Mouse (Mus musculus) myocyte (in vitro differentiated cells): ENCODE results near the gene Trim12c. TPM values are rescaled to one million over a fixed set of nuclear protein-coding genes. Genes with fewer than 3 reads are reported as not detected.
"Not testable (repeated sequence)": the region's sequence is repeated elsewhere in the genome, so short reads cannot be mapped to it uniquely, and the experiment has no call there.

Source experiments
- H3K27me3 ChIP-seq: one replicate; pipeline ENCODE4 v1.6.1; 2011; ENCODE audit not compliant: control insufficient read depth, insufficient read depth, insufficient read length
- H3K36me3 ChIP-seq: one replicate; pipeline ENCODE4 v1.6.1; 2011; ENCODE audit not compliant: control insufficient read depth, insufficient read depth
- H3K4me2 ChIP-seq: one replicate; pipeline ENCODE4 v1.6.1; 2011; ENCODE audit warnings: low read depth, control low read depth
- H3K4me3 ChIP-seq: one replicate; pipeline ENCODE4 v1.5.1; 2011; ENCODE audit warnings: mild to moderate bottlenecking, control low read depth, moderate library complexity
- H3K79me2 ChIP-seq: one replicate; pipeline ENCODE4 v1.6.1; 2011; ENCODE audit not compliant: control insufficient read depth, insufficient read depth
- H3ac ChIP-seq: one replicate; pipeline ENCODE4 v1.6.1; 2011; ENCODE audit not compliant: control insufficient read depth, insufficient read length
- CEBPB ChIP-seq: IDR thresholded peaks from 2 replicates; pipeline ENCODE4 v1.6.1; 2011; ENCODE audit warnings: mild to moderate bottlenecking, moderate library complexity; ENCODE audit not compliant: poor library complexity, insufficient read depth, severe bottlenecking
- E2F4 ChIP-seq: IDR thresholded peaks from one replicate; pipeline ENCODE4 v1.6.1; 2011; ENCODE audit warnings: mild to moderate bottlenecking, control low read depth, moderate library complexity; ENCODE audit not compliant: insufficient read depth
- MAX ChIP-seq: IDR thresholded peaks from one replicate; pipeline ENCODE4 v1.6.1; 2011; ENCODE audit warnings: low read depth, mild to moderate bottlenecking, control low read depth
- MYOD1 ChIP-seq, 3 experiments: IDR thresholded peaks; one replicate each; pipeline ENCODE4 v1.6.1; 2011; ENCODE audit warnings: control low read depth in 2 of 3, low read depth in 2 of 3, mild to moderate bottlenecking in 2 of 3, moderate library complexity in 1 of 3; ENCODE audit not compliant: insufficient read length in 2 of 3, control insufficient read depth in 1 of 3
- MYOG ChIP-seq, 3 experiments: IDR thresholded peaks; one replicate each; pipeline ENCODE4 v1.6.1; 2011; ENCODE audit warnings: control low read depth in 2 of 3, low read depth in 2 of 3, mild to moderate bottlenecking in 2 of 3; ENCODE audit not compliant: insufficient read length in 2 of 3, control insufficient read depth in 1 of 3, insufficient read depth in 1 of 3
- POLR2A ChIP-seq: IDR thresholded peaks from one replicate; pipeline ENCODE4 v1.6.1; 2011; ENCODE audit warnings: low read depth, mild to moderate bottlenecking, control low read depth, moderate library complexity; ENCODE audit not compliant: insufficient read length
- POLR2AphosphoS2 ChIP-seq: IDR thresholded peaks from one replicate; pipeline ENCODE4 v1.6.1; 2011; ENCODE audit warnings: low read depth, control low read depth; ENCODE audit not compliant: insufficient read length
- REST ChIP-seq: IDR thresholded peaks from one replicate; pipeline ENCODE4 v1.6.1; 2011; ENCODE audit warnings: mild to moderate bottlenecking, control low read depth, moderate library complexity; ENCODE audit not compliant: insufficient read depth, insufficient read length
- SRF ChIP-seq: IDR thresholded peaks from one replicate; pipeline ENCODE4 v1.6.1; 2011; ENCODE audit warnings: low read depth; ENCODE audit not compliant: control insufficient read depth, insufficient read length
- TCF12 ChIP-seq: IDR thresholded peaks from one replicate; pipeline ENCODE4 v1.6.1; 2011; ENCODE audit warnings: mild to moderate bottlenecking, control low read depth; ENCODE audit not compliant: poor library complexity, insufficient read depth, severe bottlenecking
- TCF3 ChIP-seq: IDR thresholded peaks from one replicate; pipeline ENCODE4 v1.6.1; 2011; ENCODE audit warnings: low read depth, control low read depth; ENCODE audit not compliant: insufficient read length
- USF1 ChIP-seq: IDR thresholded peaks from one replicate; pipeline ENCODE4 v1.6.1; 2011; ENCODE audit warnings: low read depth, mild to moderate bottlenecking, control low read depth, moderate library complexity
- polyA plus RNA-seq: library from polyadenylated mRNA; unstranded; fragments of >200 nt; fragmentation: generic; extraction: Trizol; gene quantifications from one replicate; pipeline ENCODE4 v1.2.1, GENCODE M21; 2012; ENCODE audit warnings: missing spikeins

Gene Trim12c
- polyA plus RNA-seq, 1 experiment = 0.47 TPM

- TF ChIP-seq POLR2A (no peak), USF1 (no peak), MAX (no peak), REST (no peak), MYOD1 (IDR thresholded peaks at IDR 0.05; ENCODE audit: control insufficient read depth in 1 of 3, insufficient read length in 2 of 3, low read depth in 2 of 3) (no peak), MYOG (IDR thresholded peaks at IDR 0.05; ENCODE audit: control insufficient read depth in 1 of 3, insufficient read depth in 1 of 3, insufficient read length in 2 of 3, low read depth in 2 of 3) (no peak), POLR2AphosphoS2 (no peak), TCF12 (no peak), CEBPB (no peak), SRF (no peak), E2F4 (no peak)
- Histone ChIP-seq H3K4me3 (no peak overlapping the region), H3ac (no peak overlapping the region), H3K36me3 (no peaks in the 10 kb centered on the region), H3K4me2 (no peak overlapping the region), H3K27me3 (no peaks in the 10 kb centered on the region), H3K79me2 (no peaks in the 10 kb centered on the region)
Observed at GRCm38 (mm10) chr7:104366339-104366738, 13.2 kb upstream of the Trim12c start.

GRCm38 (mm10) chr7:104353600-104353967 is 422 bp upstream of the Trim12c start:
- no peak for TF ChIP-seq USF1
- no peak for TF ChIP-seq TCF12
- TF ChIP-seq MYOG (IDR thresholded peaks at IDR 0.05; ENCODE audit: control insufficient read depth in 1 of 3, insufficient read depth in 1 of 3, insufficient read length in 2 of 3, low read depth in 2 of 3) = no peak
- no peak for TF ChIP-seq CEBPB
- TF ChIP-seq SRF = no peak
- TF ChIP-seq TCF3 = no peak
- no peak for TF ChIP-seq POLR2AphosphoS2
- no peak for TF ChIP-seq MYOD1 (IDR thresholded peaks at IDR 0.05; ENCODE audit: control insufficient read depth in 1 of 3, insufficient read length in 2 of 3, low read depth in 2 of 3)
- TF ChIP-seq REST = no peak
- TF ChIP-seq POLR2A = no peak
- no peak for TF ChIP-seq MAX
- TF ChIP-seq E2F4 = no peak
- H3K4me2 ChIP-seq = peak overlapping the region; percentile 55
- H3K79me2 ChIP-seq = no peaks in the 10 kb centered on the region
- no peak overlapping the region for H3ac ChIP-seq
- peak overlapping the region; percentile 16 for H3K4me3 ChIP-seq
- H3K36me3 ChIP-seq = no peaks in the 10 kb centered on the region
- no peaks in the 10 kb centered on the region for H3K27me3 ChIP-seq

- H3K4me2 ChIP-seq, H3ac ChIP-seq, H3K79me2 ChIP-seq, H3K4me3 ChIP-seq, H3K27me3 ChIP-seq, H3K36me3 ChIP-seq: not testable (repeated sequence)
Observed at GRCm38 (mm10) chr7:104348043-104348442, 5.1 kb downstream of the Trim12c start.

GRCm38 (mm10) chr7:104340744-104341143 is 12.4 kb downstream of the Trim12c start:
- H3K79me2 ChIP-seq, H3K36me3 ChIP-seq, H3K4me3 ChIP-seq, H3K27me3 ChIP-seq, H3ac ChIP-seq, H3K4me2 ChIP-seq: not testable (repeated sequence)

GRCm38 (mm10) chr7:104335547-104335946 is 17.6 kb downstream of the Trim12c start:
- H3K4me3 ChIP-seq, H3K27me3 ChIP-seq, H3K36me3 ChIP-seq, H3ac ChIP-seq, H3K79me2 ChIP-seq, H3K4me2 ChIP-seq: not testable (repeated sequence)

GRCm38 (mm10) chr7:104329171-104329570 is 24.0 kb downstream of the Trim12c start, which contains the start of gene Trim34b:
Gene Trim34b, plus strand, starts transcription at chr7:104329471.
- H3K79me2 ChIP-seq, H3K36me3 ChIP-seq, H3K27me3 ChIP-seq, H3K4me3 ChIP-seq, H3K4me2 ChIP-seq, H3ac ChIP-seq: not testable (repeated sequence)

- Histone ChIP-seq H3ac (no peak overlapping the region), H3K4me3 (no peak overlapping the region), H3K4me2 (no peak overlapping the region), H3K79me2 (no peaks in the 10 kb centered on the region), H3K27me3 (no peaks in the 10 kb centered on the region), H3K36me3 (no peaks in the 10 kb centered on the region)
- TF ChIP-seq POLR2A (no peak), TCF3 (no peak), TCF12 (no peak), USF1 (no peak), MYOD1 (IDR thresholded peaks at IDR 0.05; ENCODE audit: control insufficient read depth in 1 of 3, insufficient read length in 2 of 3, low read depth in 2 of 3) (no peak), E2F4 (no peak), SRF (no peak), REST (no peak), CEBPB (no peak), MYOG (IDR thresholded peaks at IDR 0.05; ENCODE audit: control insufficient read depth in 1 of 3, insufficient read depth in 1 of 3, insufficient read length in 2 of 3, low read depth in 2 of 3) (no peak), POLR2AphosphoS2 (no peak), MAX (no peak)
Observed at GRCm38 (mm10) chr7:104322028-104322427, 31.1 kb downstream of the Trim12c start.

- not testable (repeated sequence) for H3K4me2 ChIP-seq, H3ac ChIP-seq
Observed at GRCm38 (mm10) chr7:104315369-104316080, 37.6 kb downstream of the Trim12c start, which contains the start of gene Trim12a. Gene Trim12a, minus strand, starts transcription at chr7:104315466.

More at GRCm38 (mm10) chr7:104315369-104316080, 37.6 kb downstream of the Trim12c start, which contains the start of gene Trim12a:
- not testable (repeated sequence) for H3K27me3 ChIP-seq, H3K79me2 ChIP-seq, H3K36me3 ChIP-seq, H3K4me3 ChIP-seq
